Mouse (Mus musculus) kidney, adult 11 months (tissue): ENCODE measurements around the gene Pabpn1l.
"Not testable (repeated sequence)": the region's sequence is repeated elsewhere in the genome, so short reads cannot be mapped to it uniquely, and the experiment has no call there.

ENCODE experiments used
- DNase-seq: peaks from one replicate; pipeline ENCODE4 v3.0.0; 2022

The Pabpn1l gene

GRCm38 (mm10) chr8:122574667-122575251 lies 47.8 kb downstream of the Pabpn1l start:
- DNase-seq, result peak; percentile 46

DNA sequence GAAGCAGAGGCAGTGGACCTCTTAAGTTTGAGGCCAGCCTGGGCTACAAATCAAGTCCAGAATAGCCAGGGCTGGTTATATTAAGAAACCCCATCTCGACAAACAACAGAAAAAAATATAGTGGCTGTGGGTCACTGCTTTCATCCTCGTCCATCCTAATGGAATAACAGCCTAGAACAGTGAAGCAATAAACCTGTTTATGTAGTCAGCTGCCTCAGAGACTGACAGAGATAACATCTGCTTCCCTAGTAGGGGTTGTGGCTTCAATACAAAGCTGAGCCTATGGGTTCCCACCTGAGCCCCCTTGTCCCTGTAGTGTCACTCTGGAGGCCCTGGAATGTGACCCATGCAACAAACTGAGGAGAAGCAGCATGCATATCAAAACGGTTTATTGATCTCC lies 48.3 kb downstream of the Pabpn1l start:
- no peak for DNase-seq

- DNase-seq, result no peak
Measured at GRCm38 (mm10) chr8:122573577-122573976, 49.0 kb downstream of the Pabpn1l start.

GRCm38 (mm10) chr8:122573176-122573575 lies 49.4 kb downstream of the Pabpn1l start:
- DNase-seq, result not testable (repeated sequence)

GRCm38 (mm10) chr8:122572751-122573150 lies 49.8 kb downstream of the Pabpn1l start:
- DNase-seq, result peak; percentile 74

DNA sequence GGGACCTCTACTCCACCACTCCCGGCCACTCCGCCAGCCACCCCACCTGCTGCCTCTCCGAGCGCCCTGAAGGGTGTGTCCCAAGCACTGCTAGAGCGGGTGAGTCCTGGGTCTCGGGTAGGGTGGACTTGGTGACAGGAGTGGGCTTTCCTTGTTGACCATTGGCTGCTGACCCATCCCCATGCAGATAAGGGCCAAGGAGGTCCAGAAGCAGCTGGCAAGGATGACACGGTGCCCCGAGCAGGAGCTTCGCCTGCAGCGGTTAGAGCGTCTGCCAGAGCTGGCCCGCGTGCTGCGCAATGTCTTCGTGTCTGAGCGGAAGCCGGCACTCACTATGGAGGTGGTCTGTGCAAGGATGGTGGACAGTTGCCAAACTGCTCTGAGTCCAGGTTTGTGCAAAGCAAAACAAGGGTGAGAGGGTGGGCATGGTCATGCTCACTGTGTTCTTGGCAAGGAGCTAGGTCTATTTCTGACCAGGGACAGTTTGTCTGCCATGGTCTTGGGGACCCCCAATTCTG lies 50.7 kb downstream of the Pabpn1l start:
- DNase-seq, result no peak

GRCm38 (mm10) chr8:122571153-122571552 lies 51.4 kb downstream of the Pabpn1l start:
- DNase-seq, result no peak

DNA sequence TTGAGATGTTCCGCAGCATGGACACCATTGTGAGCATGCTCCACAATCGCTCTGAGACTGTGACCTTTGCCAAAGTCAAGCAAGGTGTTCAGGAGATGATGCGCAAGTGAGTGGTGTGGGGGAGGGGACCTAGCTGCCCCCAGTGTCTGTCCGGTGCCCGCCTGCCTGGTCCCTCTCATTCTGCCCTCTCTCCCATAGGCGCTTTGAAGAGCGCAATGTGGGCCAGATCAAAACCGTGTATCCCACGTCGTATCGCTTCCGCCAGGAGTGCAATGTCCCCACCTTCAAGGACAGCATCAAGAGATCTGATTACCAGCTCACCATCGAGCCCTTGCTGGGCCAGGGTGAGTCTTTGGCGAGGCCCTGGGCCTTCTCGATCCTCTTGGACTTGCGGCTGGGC lies 52.5 kb downstream of the Pabpn1l start:
- DNase-seq, result no peak
